Mouse (Mus musculus) retina, postnatal 7 days (tissue): ENCODE results near the gene Zc3h8.

ENCODE experiments used
- DNase-seq: peaks from one replicate; pipeline ENCODE4 v3.0.0-alpha.2; 2012; ENCODE audit warnings: low read depth, low spot score

Gene Zc3h8

DNA sequence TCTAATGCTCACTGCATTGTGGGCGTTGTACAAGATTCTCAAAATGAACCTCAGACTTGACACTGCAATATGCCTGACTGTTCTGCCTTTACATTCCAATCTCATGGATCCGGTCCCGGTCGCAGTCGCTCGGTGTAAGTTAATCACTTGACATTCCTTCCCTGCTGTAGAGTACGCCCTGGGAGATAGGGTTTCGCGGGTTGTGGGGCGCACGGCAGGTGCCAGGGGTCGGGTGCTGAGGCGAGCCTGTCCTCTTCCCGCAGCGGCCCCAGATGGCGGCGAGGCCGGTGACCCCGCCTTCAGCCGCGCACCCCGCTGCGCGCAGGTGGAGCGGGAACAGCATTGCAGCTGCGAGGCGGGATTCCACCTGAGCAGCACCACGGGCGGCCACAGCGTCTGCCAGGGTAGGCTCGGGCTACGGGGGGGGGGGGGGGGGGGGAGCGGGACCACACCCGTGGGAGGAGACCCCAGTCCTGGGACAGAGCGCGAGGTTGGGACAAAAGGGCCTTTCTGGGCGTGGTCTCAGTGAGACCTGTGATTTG lies 51.6 kb downstream of the Zc3h8 start:
- no peak for DNase-seq

DNA sequence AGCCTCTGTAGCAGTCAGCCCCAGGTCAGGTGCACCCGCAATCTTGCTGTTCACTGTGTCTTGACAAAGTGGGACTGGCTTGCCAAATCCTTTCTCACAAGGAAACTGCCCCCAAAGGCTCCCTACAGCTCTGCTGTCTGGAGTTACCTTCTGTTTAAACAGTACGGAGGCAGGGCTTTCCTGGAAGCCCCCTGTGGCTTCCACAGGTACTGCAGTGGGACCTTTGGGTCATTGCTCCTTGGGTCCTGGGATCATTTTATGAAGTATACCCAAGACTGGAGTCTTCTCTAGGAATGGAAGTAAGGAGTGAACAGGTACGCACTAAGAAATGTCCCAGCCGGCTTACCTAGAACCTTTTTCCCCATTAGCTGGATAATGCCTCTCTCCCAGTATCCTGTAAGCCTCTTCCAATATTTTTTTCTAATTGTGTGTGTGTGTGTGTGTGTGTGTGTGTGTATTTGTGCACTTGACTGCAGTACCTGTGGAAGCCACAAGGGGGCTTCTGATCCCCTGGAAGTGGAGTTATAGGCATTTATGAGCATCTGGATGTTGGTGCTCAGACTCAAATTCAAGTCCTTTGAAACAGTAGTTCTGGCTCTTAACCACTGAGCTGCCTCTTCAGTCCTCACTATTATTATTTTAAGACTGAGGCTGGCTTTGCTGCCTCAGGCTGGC lies 53.1 kb downstream of the Zc3h8 start:
- no peak for DNase-seq

DNA sequence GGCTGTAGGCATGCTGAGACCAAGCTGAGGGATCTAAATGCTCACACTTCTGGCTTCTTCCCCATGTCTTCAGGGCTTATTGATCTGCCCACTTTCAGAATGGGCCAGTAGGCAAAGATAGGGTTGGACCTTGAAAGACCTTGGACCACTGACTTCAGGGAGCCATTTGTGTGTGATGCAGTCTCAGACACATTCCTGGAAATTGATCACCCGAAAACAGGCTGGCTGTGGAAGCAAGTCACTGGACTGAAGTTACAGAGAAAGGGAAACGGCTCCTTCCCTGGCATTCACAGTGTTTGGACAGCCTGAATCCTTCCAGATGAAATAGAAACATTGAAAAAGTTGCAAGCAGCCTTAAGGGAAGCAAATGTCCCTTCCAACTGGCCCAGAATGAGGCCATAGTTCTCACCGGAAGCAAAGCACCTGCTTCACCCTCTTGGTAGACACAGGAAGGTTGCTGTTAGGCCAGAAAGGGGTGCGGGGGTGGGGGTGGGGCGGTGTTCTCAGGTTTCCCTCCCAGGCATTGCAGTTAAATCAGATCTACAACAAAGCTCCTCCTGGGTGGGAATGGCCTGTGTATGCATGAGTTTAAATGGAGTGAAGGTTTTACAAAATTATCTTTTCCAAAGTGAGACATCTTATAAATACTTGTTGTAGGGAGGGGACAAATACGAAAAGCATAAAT lies 55.9 kb downstream of the Zc3h8 start:
- DNase-seq = no peak

DNA sequence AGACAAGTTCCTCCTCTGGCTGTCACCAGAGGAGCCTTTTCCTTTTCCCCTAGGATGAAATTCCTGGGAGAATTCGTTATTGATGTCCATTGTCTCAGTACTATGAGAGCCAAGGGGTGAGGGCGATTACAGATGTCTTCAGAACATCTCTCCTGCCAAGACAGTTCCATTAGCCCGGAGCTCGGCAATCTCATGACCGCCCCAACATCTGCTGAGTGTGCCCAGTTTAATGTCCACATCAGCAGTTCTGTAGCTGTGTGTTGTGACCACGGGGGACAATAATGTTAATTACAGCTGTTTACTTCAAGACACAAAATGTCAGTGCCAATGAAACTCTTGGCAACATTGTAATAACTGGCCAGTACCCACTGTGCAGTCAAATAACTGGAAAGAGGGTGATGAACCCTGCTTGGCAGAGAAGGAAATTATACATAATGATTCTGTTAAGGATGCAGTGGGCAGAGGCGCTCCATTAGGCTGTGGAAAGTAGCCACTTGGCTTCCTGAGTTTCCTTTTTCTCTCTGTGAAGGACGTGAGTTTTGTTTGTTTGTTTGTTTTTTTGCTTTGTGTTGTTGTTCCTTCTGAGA lies 58.6 kb downstream of the Zc3h8 start:
- no peak for DNase-seq

DNA sequence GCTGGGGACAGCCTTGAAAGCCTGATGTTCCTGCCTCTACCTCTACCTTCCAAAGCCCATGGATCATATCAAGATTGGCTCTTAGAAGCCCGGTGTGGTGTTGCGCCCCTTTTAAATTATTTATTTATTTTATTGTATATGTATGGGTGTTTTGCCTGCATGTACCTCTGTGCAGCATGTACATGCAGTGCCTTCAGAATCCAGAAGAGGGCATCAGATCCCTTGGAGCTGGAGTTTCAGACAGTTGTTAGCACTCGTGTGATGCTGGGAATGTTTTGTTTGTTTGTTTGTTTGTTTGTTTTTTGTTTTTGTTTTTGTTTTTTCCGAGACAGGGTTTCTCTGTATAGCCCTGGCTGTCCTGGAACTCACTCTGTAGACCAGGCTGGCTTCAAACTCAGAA lies 62.6 kb downstream of the Zc3h8 start:
- no peak for DNase-seq
